Mouse (Mus musculus) adrenal gland, adult (tissue): ENCODE data around the gene Ccdc184.

Experiments used
- DNase-seq, 2 experiments: peaks; one replicate each; pipeline ENCODE4 v3.0.0; 2022 to 2023; ENCODE audit warnings: low spot score in 1 of 2; ENCODE audit not compliant: inconsistent age in 2 of 2

The Ccdc184 gene

DNA sequence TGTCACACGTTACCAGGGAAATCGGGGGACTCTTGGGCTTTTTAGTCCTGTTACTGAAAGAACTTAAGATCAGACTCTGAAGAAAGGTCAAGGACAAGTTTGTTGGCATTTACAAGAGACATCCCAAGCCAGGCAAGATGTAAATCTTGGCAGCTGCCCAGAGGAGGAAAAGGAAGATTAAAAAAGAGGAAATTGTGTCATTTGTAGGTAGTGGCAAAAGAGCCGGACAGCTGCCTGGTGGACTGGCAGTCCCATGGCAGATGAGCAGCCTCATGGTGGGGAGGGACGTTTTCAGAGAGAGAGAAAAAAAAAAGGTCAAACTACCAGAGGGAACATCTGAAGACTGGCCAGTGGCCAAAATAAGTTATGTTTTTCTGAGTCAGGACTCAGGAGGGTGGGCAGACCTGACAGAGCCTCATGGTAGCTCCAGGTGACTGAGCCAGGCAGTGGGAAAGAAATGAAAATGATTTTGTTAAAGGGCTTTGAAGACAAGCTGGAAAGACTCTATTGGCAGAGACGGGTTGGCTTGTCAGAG, 46.4 kb downstream of the Ccdc184 start:
- peak; percentile 30 to 66 for DNase-seq

DNA sequence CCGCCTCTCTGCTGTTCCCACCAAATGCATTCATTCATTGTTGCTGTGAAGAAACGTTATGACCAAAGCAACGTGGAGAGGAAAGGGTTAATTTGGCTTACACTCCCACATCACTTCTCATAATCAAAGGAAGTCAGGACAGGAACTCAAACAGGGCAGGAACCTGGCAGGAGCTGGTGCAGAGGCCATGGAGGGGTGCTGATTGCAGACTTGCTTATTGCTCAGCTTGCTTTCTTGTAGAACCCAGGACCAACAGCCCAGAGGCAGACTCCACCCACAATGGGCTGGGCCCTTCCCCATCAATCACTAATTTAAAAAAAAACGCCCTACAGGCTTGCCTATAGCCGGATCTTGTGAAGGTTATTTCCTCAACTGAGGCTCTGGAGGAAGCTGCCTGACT, 47.2 kb downstream of the Ccdc184 start:
- DNase-seq, result no peak
